Mouse (Mus musculus) bone marrow, adult 2 months (tissue): Measurements from ENCODE around the gene 4930402F06Rik.

Source experiments
- CTCF ChIP-seq: fragments of 200-500 bp; IDR thresholded peaks from 2 replicates; pipeline ENCODE4 v1.5.1; 2011; ENCODE audit warnings: low read length, control low read depth; ENCODE audit not compliant: control insufficient read depth, insufficient read depth
- POLR2A ChIP-seq: fragments of 200-500 bp; IDR thresholded peaks from 2 replicates; pipeline ENCODE4 v1.6.1; 2011; ENCODE audit warnings: low read depth, mild to moderate bottlenecking, control low read depth, low read length, borderline replicate concordance; ENCODE audit not compliant: control insufficient read depth

DNA sequence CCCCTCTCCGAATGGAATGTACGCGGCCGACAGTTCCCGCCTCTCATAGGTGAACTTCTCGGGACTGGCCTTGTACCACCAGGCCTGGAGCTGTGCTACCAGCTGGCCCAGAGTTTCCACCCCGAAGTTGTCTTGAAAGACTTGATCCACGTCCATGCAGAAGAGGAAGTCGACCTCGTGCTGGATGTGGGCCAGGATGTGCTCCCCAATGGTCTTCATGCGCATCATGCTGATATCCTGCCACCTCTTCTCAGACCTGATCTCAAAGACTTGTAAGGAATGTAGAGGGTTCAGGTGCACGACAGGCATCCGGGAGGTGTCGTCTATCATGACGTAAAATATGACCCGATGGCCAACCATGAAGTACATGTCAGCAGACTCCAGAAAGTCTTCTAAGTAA lies 5.4 kb upstream of the 4930402F06Rik start:
- TF ChIP-seq POLR2A (no peak), CTCF (no peak)
